Mouse (Mus musculus) intestine, embryonic 14.5 days (tissue): Measurements from ENCODE around the gene Smpdl3b. TPM values are rescaled to one million over a fixed set of nuclear protein-coding genes. Genes with fewer than 3 reads are reported as not detected.
A peak's percentile ranks its signal among the peaks of the same experiment; 100 is the strongest.

Source experiments
- ATAC-seq: fragments of 200-750 bp; cut with Nextera tagmentation; replicated peaks from 2 replicates; pipeline ENCODE4 v1.8.0; 2017; ENCODE audit warnings: low read depth, moderate number of reproducible peaks, moderate TSS enrichment, moderate library complexity; ENCODE audit not compliant: low FRiP score, low TSS enrichment
- DNase-seq: peaks from one replicate; pipeline ENCODE4 v3.0.0-alpha.2; 2018; ENCODE audit warnings: low spot score
- H3K27ac ChIP-seq: fragments of 300-500 bp; sonication (generic); 2 replicates; pipeline ENCODE4 v1.5.1; 2014; ENCODE audit warnings: low read depth, mild to moderate bottlenecking, control low read depth
- H3K27me3 ChIP-seq: fragments of 300-500 bp; sonication (generic); replicated peaks from 2 replicates; pipeline ENCODE4 v1.6.1; 2014; ENCODE audit warnings: low read length, control low read depth; ENCODE audit not compliant: control insufficient read depth, insufficient read depth
- H3K36me3 ChIP-seq: fragments of 300-500 bp; sonication (generic); 2 replicates; pipeline ENCODE4 v1.6.1; 2014; ENCODE audit warnings: low read length, control low read depth; ENCODE audit not compliant: control insufficient read depth, insufficient read depth
- H3K4me1 ChIP-seq: fragments of 300-500 bp; sonication (generic); replicated peaks from 2 replicates; pipeline ENCODE4 v1.6.1; 2014; ENCODE audit warnings: low read length, control low read depth, mixed read lengths; ENCODE audit not compliant: control insufficient read depth, insufficient read depth
- H3K4me2 ChIP-seq: fragments of 300-500 bp; sonication (generic); 2 replicates; pipeline ENCODE4 v1.6.1; 2014; ENCODE audit warnings: low read length
- H3K4me3 ChIP-seq: fragments of 300-500 bp; sonication (generic); 2 replicates; pipeline ENCODE4 v1.5.1; 2014; ENCODE audit warnings: low read depth, low read length, control low read depth, mixed read lengths
- H3K9ac ChIP-seq: fragments of 300-500 bp; sonication (generic); 2 replicates; pipeline ENCODE4 v1.6.1; 2014; ENCODE audit warnings: mild to moderate bottlenecking, low read length
- H3K9me3 ChIP-seq: fragments of 300-500 bp; sonication (generic); 2 replicates; pipeline ENCODE4 v1.6.1; 2016; ENCODE audit warnings: low read length, control low read depth; ENCODE audit not compliant: control insufficient read depth
- WGBS: fragments of 180-500 bp; shearing (Covaris S2); extraction: QIAGEN DNeasy Blood & Tissue Kit; methylation state at CpG from one replicate; pipeline ENCODE4 v1.1.7; 2014; 5-methylcytosine and 5-hydroxymethylcytosine counted together
- polyA plus RNA-seq: library from polyadenylated mRNA; unstranded; fragments of >200 nt; fragmentation: Nextera tagmentation; extraction: Ambion mirVana; gene quantifications from 2 replicates; pipeline ENCODE4 v1.2.1, GENCODE M21; 2014

The Smpdl3b gene
- 7.4 and 7.8 TPM in 2 replicates for polyA plus RNA-seq

GRCm38 (mm10) chr4:132756974-132757373, at the start of gene Smpdl3b:
Gene Smpdl3b, minus strand, starts transcription at chr4:132757252.
- WGBS = 2% methylated on average over 22 of the region's 22 CpGs

DNA sequence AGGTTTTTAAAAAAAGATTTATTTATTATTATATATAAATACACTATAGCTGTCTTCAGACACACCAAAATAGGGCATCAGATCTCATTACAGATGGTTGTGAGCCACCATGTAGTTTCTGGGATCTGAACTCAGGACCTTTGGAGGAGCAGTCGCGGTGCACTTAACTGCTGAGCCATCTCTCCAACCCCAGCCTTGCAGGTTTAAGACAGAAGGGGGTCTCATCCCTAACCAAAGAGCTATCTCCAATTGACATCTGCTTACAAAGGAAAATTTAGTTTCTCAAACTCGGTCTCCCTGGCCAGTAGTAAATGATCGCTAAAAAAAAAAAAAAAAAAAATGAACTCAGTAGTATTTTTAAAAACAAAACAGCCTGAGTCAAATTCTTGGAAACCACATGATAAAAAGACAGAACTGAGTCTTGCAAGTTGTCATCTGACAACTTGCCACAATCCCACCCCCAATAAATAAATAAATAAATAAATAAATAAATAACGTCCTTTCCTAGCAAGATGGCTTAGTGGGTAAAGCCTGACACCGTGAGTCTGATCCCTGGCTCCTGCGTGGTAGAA, 49.7 kb upstream of the Smpdl3b start:
- no peaks in the 10 kb centered on the region for H3K27me3 ChIP-seq
- 82% methylated on average over 7 of the region's 7 CpGs for WGBS
- ATAC-seq (no peak), DNase-seq (no peak)
- no peaks in the 10 kb centered on the region for H3K4me1 ChIP-seq
- H3K4me3 ChIP-seq = no peak overlapping the region
- H3K9me3 ChIP-seq = no peaks in the 10 kb centered on the region
- H3K9ac ChIP-seq = no peak overlapping the region
- no peak overlapping the region for H3K4me2 ChIP-seq
- no peak overlapping the region for H3K27ac ChIP-seq
- H3K36me3 ChIP-seq = no peaks in the 10 kb centered on the region

More at GRCm38 (mm10) chr4:132756974-132757373, at the start of gene Smpdl3b:
- ATAC-seq (peak; percentile 71), DNase-seq (peak; percentile 79)
- H3K27ac ChIP-seq = no peak within 1 kb of the TSS
- H3K27me3 ChIP-seq = peaks cover 4% of the 10 kb centered on the region; the same call in 1 of the 2 replicates
- H3K4me1 ChIP-seq = no peaks in the 10 kb centered on the region
- H3K36me3 ChIP-seq = no peaks in the 10 kb centered on the region
- peak within 1 kb of the TSS; percentile 38 for H3K4me3 ChIP-seq
- peak within 1 kb of the TSS; percentile 87 for H3K4me2 ChIP-seq
- H3K9me3 ChIP-seq = no peaks in the 10 kb centered on the region
- H3K9ac ChIP-seq = peak within 1 kb of the TSS; percentile 38

GRCm38 (mm10) chr4:132805599-132806197, 48.6 kb upstream of the Smpdl3b start:
- WGBS = 70% methylated on average over 12 of the region's 12 CpGs
- DNase-seq (no peak), ATAC-seq (no peak)
- no peaks in the 10 kb centered on the region for H3K4me1 ChIP-seq
- H3K27ac ChIP-seq = no peak overlapping the region
- H3K9ac ChIP-seq = no peak overlapping the region
- H3K4me2 ChIP-seq = no peak overlapping the region
- no peaks in the 10 kb centered on the region for H3K27me3 ChIP-seq
- no peak overlapping the region for H3K4me3 ChIP-seq
- no peaks in the 10 kb centered on the region for H3K36me3 ChIP-seq
- H3K9me3 ChIP-seq = no peaks in the 10 kb centered on the region

- DNase-seq (no peak), ATAC-seq (no peak)
- Histone ChIP-seq H3K27me3 (no peaks in the 10 kb centered on the region), H3K9me3 (no peaks in the 10 kb centered on the region), H3K4me2 (no peak overlapping the region), H3K4me3 (no peak overlapping the region), H3K9ac (no peak overlapping the region), H3K4me1 (no peaks in the 10 kb centered on the region), H3K27ac (no peak overlapping the region), H3K36me3 (no peaks in the 10 kb centered on the region)
- 74% methylated on average over 5 of the region's 5 CpGs for WGBS
These were observed 48.1 kb upstream of the Smpdl3b start for GRCm38 (mm10) chr4:132805146-132805545.

GRCm38 (mm10) chr4:132804331-132804730, 47.3 kb upstream of the Smpdl3b start:
- Histone ChIP-seq H3K4me3 (no peak overlapping the region), H3K9ac (no peak overlapping the region), H3K4me1 (no peaks in the 10 kb centered on the region), H3K4me2 (no peak overlapping the region), H3K27me3 (no peaks in the 10 kb centered on the region), H3K36me3 (no peaks in the 10 kb centered on the region), H3K9me3 (no peaks in the 10 kb centered on the region), H3K27ac (no peak overlapping the region)
- DNase-seq (no peak), ATAC-seq (no peak)
- 95% methylated on average over 6 of the region's 6 CpGs for WGBS

GRCm38 (mm10) chr4:132803876-132804275, 46.8 kb upstream of the Smpdl3b start:
- WGBS = 97% methylated on average over 7 of the region's 7 CpGs
- no peak overlapping the region for H3K4me2 ChIP-seq
- H3K27me3 ChIP-seq = no peaks in the 10 kb centered on the region
- DNase-seq (no peak), ATAC-seq (no peak)
- no peaks in the 10 kb centered on the region for H3K9me3 ChIP-seq
- H3K36me3 ChIP-seq = no peaks in the 10 kb centered on the region
- no peak overlapping the region for H3K9ac ChIP-seq
- H3K27ac ChIP-seq = no peak overlapping the region
- H3K4me3 ChIP-seq = no peak overlapping the region
- H3K4me1 ChIP-seq = no peaks in the 10 kb centered on the region

DNA sequence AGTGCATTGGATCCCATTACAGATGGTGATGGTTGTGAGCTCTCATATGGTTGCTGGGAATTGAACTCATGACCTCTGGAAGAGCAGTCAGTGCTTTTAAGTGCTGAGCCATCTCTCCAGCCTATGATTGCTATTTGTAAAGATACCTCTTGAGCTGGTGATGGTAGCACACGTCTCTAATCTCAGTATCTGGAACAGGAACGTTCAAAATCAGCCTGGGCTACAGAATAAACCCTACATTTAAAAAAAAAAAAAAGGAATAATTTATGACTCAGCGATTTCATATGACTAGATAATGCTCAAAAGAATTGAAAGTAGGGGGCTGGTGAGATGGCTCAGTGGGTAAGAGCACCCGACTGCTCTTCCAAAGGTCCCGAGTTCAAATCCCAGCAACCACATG, 46.2 kb upstream of the Smpdl3b start:
- Histone ChIP-seq H3K27ac (no peak overlapping the region), H3K4me2 (no peak overlapping the region), H3K9me3 (no peaks in the 10 kb centered on the region), H3K36me3 (no peaks in the 10 kb centered on the region), H3K4me3 (no peak overlapping the region), H3K9ac (no peak overlapping the region), H3K4me1 (no peaks in the 10 kb centered on the region), H3K27me3 (no peaks in the 10 kb centered on the region)
- no peak for ATAC-seq
- no peak for DNase-seq
- WGBS = 89% methylated on average over 5 of the region's 5 CpGs

- ATAC-seq = no peak
These were observed 45.2 kb upstream of the Smpdl3b start for GRCm38 (mm10) chr4:132802171-132802637.

More at GRCm38 (mm10) chr4:132802171-132802637, 45.2 kb upstream of the Smpdl3b start:
- no peaks in the 10 kb centered on the region for H3K4me1 ChIP-seq
- no peaks in the 10 kb centered on the region for H3K27me3 ChIP-seq
- H3K4me2 ChIP-seq = no peak overlapping the region; the same call in 1 of the 2 replicates
- H3K27ac ChIP-seq = no peak overlapping the region
- no peak for DNase-seq
- no peak overlapping the region for H3K4me3 ChIP-seq
- H3K36me3 ChIP-seq = no peaks in the 10 kb centered on the region
- H3K9ac ChIP-seq = no peak overlapping the region
- WGBS = 66% methylated on average over 16 of the region's 16 CpGs
- no peaks in the 10 kb centered on the region for H3K9me3 ChIP-seq
